Comparison of ENCODE assay signal across 10 mouse cellular contexts in genomic region chr17:47248053-47248452, GRCm38 (mm10).
DNase-seq lines count a peak whose midpoint lies in the region; ATAC-seq and TF ChIP-seq lines count a peak whose summit lies in the region.
"Had no signal": no experiment of that assay in that cellular context is flagged by ENCODE, and none has a peak within 500 bp of the region (broad histone marks: within the 10 kb centered on the region; RNA-seq: fewer than 3 reads in every experiment).

No protein-coding gene starts in this region.

- no peak overlapping the region for H3K4me2 ChIP-seq in hindbrain, postnatal 0 days (ENCODE audit: low read depth, low read length)
- no peak overlapping the region for H3K4me2 ChIP-seq in hindbrain, embryonic 16.5 days (ENCODE audit: low read length)
- no peak overlapping the region for H3K4me2 ChIP-seq in stomach, postnatal 0 days (replicated peaks; ENCODE audit: low read depth)

- no peak for ATAC-seq in hindbrain, postnatal 0 days
- no peak for ATAC-seq in hindbrain, embryonic 16.5 days
- no peak for ATAC-seq in stomach, postnatal 0 days (ENCODE audit: low FRiP score, low TSS enrichment)
- no peak for ATAC-seq in megakaryocyte progenitor cell, adult 5-6 weeks (replicated peaks; ENCODE audit: poor library complexity)
- ATAC-seq: inflammation-experienced regulatory T-cells, adult 6 months had no signal

- peaks cover 10% of the 10 kb centered on the region; the same call in 1 of the 2 replicates for H3K4me1 ChIP-seq in hindbrain, postnatal 0 days (ENCODE audit: insufficient read depth, low read length)
- H3K4me1 ChIP-seq in hindbrain, embryonic 16.5 days (ENCODE audit: control insufficient read depth, insufficient read depth, low read depth, low read length), result peaks cover 7% of the 10 kb centered on the region
- no peaks in the 10 kb centered on the region for H3K4me1 ChIP-seq in stomach, postnatal 0 days (replicated peaks; ENCODE audit: control insufficient read depth, insufficient read depth)

- DNase-seq in hindbrain, postnatal 0 days (ENCODE audit: low spot score), result peak; percentile 25
- DNase-seq in right cerebral cortex, adult 18-20 months, result peak; percentile 58
- no peak for DNase-seq in right cerebral cortex, postnatal 14 days
- DNase-seq in heart, postnatal 14 days, result peak; percentile 31 to 57
- no peak for DNase-seq in stomach, postnatal 0 days (ENCODE audit: low spot score)

- H3K27ac ChIP-seq in hindbrain, postnatal 0 days, result no peak overlapping the region
- no peak overlapping the region for H3K27ac ChIP-seq in hindbrain, embryonic 16.5 days (ENCODE audit: low read depth, low read length)
- no peak overlapping the region for H3K27ac ChIP-seq in stomach, postnatal 0 days (replicated peaks)

- peaks cover 3% of the 10 kb centered on the region; the same call in 1 of the 2 replicates for H3K36me3 ChIP-seq in hindbrain, postnatal 0 days (ENCODE audit: insufficient read depth, low read length)
- H3K36me3 ChIP-seq in hindbrain, embryonic 16.5 days (ENCODE audit: control insufficient read depth, insufficient read depth, low read length), result no peaks in the 10 kb centered on the region
- H3K36me3 ChIP-seq in stomach, postnatal 0 days (ENCODE audit: control insufficient read depth, insufficient read depth, low read length), result no peaks in the 10 kb centered on the region

- intact Hi-C loops in heart, postnatal 14 days (cut with DNase I), result no loop called here

- 56% methylated on average over 3 of the region's 3 CpGs for WGBS in hindbrain, postnatal 0 days
- WGBS in hindbrain, embryonic 16.5 days, result 60% methylated on average over 3 of the region's 3 CpGs
- 53% methylated on average over 3 of the region's 3 CpGs for WGBS in stomach, postnatal 0 days

- no peak overlapping the region for H3K4me3 ChIP-seq in hindbrain, postnatal 0 days (ENCODE audit: low read length)
- no peak overlapping the region for H3K4me3 ChIP-seq in hindbrain, embryonic 16.5 days (ENCODE audit: low read length)
- H3K4me3 ChIP-seq in stomach, postnatal 0 days (ENCODE audit: low read depth, low read length), result no peak overlapping the region
- H3K4me3 ChIP-seq: megakaryocyte, embryonic 14.5 days; myocyte had no signal

- H3K27me3 ChIP-seq in hindbrain, postnatal 0 days (ENCODE audit: insufficient read depth, low read length), result no peaks in the 10 kb centered on the region
- H3K27me3 ChIP-seq in hindbrain, embryonic 16.5 days (replicated peaks; ENCODE audit: control insufficient read depth, insufficient read depth, low read length), result no peaks in the 10 kb centered on the region
- no peaks in the 10 kb centered on the region for H3K27me3 ChIP-seq in stomach, postnatal 0 days (ENCODE audit: control insufficient read depth, insufficient read depth, low read length)
- H3K27me3 ChIP-seq: megakaryocyte, embryonic 14.5 days had no signal

- no peak for TF ChIP-seq CTCF in hindbrain, postnatal 0 days (IDR thresholded peaks at IDR 0.05; ENCODE audit: low read depth)
- no peak for TF ChIP-seq CTCF in stomach, postnatal 0 days (IDR thresholded peaks at IDR 0.05; ENCODE audit: low read depth)

- TF ChIP-seq EP300 in stomach, postnatal 0 days (optimal IDR thresholded peaks at IDR 0.05), result no peak

- no peaks in the 10 kb centered on the region for H3K9me3 ChIP-seq in hindbrain, postnatal 0 days (ENCODE audit: low read length)
- H3K9me3 ChIP-seq in hindbrain, embryonic 16.5 days (ENCODE audit: control insufficient read depth, low read length), result no peaks in the 10 kb centered on the region
- H3K9me3 ChIP-seq in stomach, postnatal 0 days (ENCODE audit: control insufficient read depth, low read length), result no peaks in the 10 kb centered on the region

- H3K9ac ChIP-seq in hindbrain, postnatal 0 days (replicated peaks; ENCODE audit: low read length), result no peak overlapping the region
- no peak overlapping the region for H3K9ac ChIP-seq in hindbrain, embryonic 16.5 days (ENCODE audit: low read depth, low read length)
- no peak overlapping the region for H3K9ac ChIP-seq in stomach, postnatal 0 days (ENCODE audit: low read length)

Comparison
In these comparisons a context has a peak if more than half of its experiments do, and no peak if none do; other contexts are left out.
1. DNase-seq: peak in hindbrain, postnatal 0 days (single experiment), right cerebral cortex, adult 18-20 months (single experiment) and heart, postnatal 14 days (2 of 2); none in right cerebral cortex, postnatal 14 days (single experiment) and stomach, postnatal 0 days (single experiment).